Mouse (Mus musculus) T-helper 1 cell (primary cell): Measurements from ENCODE around the gene Gm47189.

Experiments used
- in situ Hi-C: fragments of 300-600 bp; cut with MboI, MseI; formaldehyde crosslinking; loops from one replicate; pipeline ENCODE4 v1.15.1; 2025; ENCODE audit warnings: high pct_unique_total_duplicates

The Gm47189 gene

GRCm38 (mm10) chr14:41772341-41772740, at the start of gene Gm47189:
Gm47189 (minus strand) TSS chr14:41772441.
- in situ Hi-C loops: loop anchor here (25.0 kb wide), 1 partner anchor 190 kb away; the partner anchor contains the start of gene Gm6401

- in situ Hi-C loops: loop anchor here (5.0 to 25.0 kb wide), 3 partner anchors 121 to 1576 kb away; partner anchors contain the start of gene Gm6401
Observed at GRCm38 (mm10) chr14:41755931-41756330, 16.3 kb downstream of the Gm47189 start.

GRCm38 (mm10) chr14:41750514-41750913, 21.7 kb downstream of the Gm47189 start, which contains the start of gene Gm7929:
Gm7929 (minus strand) TSS chr14:41750614.
- in situ Hi-C loops: loop anchor here (10.0 to 25.0 kb wide), 2 partner anchors 116 to 212 kb away; partner anchors contain the start of gene Gm6401

GRCm38 (mm10) chr14:41723437-41723836, 48.8 kb downstream of the Gm47189 start:
- in situ Hi-C loops: loop anchor here (5.0 kb wide), 1 partner anchor 1339 kb away; no protein-coding TSS in a partner anchor

GRCm38 (mm10) chr14:41717180-41717579, 55.1 kb downstream of the Gm47189 start:
- in situ Hi-C loops: loop anchor here (5.0 to 10.0 kb wide), 2 partner anchors 290 to 418 kb away; no protein-coding TSS in a partner anchor
